Mouse (Mus musculus) urinary bladder, adult 2 months (tissue): ENCODE measurements at regions not wholly inside any gene's neighbourhood (a gene's known extent, or its start where the extent isn't known, plus 50 kb on each side); places are given as distances from the start of the nearest gene placed in this dataset.

Experiments used
- DNase-seq: peaks from one replicate; pipeline ENCODE4 v3.0.0; 2022; ENCODE audit warnings: low spot score

DNA sequence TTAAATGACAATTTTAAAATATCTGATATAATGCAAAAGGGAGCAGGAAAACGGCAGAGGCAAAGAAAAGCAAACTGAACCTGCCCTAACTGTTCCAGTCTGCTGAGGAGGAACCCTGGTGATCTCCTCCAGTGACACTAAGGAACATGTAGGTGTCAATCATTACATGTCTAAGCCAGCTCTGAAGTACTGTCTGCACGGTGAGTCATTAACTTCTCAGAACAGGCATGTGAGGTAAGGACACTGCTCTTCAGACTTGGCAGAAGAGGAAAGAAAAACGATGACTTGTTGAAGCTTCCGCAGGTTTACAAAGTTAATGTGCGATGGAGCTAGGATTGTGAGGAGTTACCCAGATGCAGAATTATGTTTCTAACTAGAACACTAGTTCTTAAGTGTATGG lies 199.1 kb downstream of the Nuf2 start:
- DNase-seq = no peak

DNA sequence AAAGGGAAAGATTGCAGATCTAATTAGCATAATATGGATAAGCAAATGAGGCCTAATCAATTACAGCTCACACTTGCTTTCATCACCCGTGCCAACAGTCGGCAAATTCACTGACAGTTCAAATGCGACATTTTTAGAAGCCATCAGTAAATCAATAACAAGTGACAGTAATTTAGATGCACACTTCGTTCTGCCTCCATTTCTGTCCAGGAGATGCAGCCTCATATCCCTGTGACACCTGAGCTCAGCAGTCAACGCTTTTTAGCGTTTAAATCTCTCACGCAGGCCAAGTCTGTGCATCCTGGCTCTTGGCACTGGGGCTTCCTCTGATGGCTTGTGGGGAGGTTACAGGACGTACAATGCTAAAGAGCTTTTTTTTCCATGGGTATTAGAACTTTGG lies 218.0 kb downstream of the Nuf2 start:
- no peak for DNase-seq

DNA sequence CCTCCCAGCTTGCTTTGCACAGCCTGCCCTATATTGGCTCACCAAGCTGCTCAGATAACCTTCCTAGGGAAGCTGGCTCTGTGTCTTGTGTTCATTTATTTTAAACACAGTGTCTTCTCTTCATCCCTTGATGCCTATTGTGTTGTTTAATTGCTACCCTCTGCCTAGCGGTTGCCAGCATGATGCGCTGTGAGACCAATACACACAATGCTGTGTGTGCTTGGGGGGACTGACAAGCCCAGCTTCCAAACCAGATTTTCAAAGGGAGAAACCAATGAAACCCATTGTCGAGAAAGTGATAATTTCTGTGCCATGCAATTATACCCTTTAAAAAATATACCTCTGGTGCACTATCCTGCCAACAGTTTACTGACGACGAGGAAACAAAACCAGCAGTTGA lies 247.8 kb downstream of the Nuf2 start:
- DNase-seq = no peak

DNA sequence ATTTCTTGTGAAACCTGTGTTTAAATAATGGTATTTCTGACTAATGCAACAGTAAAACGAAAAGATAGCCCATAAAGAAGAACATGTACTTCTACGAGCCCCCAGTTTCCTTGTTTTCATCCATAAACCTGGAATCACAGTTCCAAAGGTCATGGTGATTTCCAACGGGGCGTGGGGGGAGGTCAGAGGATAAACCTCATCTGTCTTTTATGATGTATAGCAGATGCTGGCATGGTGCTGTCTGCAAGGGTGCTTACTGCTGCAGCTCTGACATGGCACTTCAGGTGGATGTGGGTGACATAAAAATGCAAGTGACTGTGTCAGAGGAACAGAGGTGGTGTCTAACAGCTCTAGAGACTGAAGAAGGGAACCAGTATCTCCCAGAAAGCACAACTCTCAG lies 260.5 kb downstream of the Nuf2 start:
- no peak for DNase-seq

DNA sequence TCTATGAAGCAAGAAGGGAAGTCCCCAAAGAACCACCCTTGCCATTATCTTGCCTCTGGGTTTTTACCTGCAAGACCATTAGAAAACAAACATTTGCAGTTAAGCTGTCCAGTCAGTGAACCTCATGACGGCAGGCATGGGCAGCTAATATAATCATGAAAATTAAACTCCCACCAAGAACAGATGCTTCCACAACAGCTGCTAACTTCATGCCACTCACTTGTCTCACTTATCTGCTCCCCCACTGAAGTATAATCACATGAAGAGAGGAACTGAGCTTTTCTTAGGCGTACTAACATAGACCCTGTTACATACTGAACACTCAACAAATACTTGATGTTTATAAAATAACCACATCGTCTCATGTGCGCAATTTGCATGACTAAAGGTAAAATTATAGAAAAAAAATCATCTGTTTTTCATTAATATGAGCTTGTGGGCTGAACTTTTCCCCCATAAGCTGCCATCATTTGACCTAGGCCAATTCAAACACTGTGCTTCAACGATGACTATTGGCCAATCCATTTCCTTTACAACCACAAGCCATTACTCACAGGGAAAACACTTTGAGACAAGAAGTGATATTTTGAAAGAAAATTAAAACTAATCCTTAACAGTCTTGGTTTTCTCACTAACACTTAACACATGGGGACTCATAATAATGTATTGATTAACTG lies 267.1 kb downstream of the Nuf2 start:
- no peak for DNase-seq

DNA sequence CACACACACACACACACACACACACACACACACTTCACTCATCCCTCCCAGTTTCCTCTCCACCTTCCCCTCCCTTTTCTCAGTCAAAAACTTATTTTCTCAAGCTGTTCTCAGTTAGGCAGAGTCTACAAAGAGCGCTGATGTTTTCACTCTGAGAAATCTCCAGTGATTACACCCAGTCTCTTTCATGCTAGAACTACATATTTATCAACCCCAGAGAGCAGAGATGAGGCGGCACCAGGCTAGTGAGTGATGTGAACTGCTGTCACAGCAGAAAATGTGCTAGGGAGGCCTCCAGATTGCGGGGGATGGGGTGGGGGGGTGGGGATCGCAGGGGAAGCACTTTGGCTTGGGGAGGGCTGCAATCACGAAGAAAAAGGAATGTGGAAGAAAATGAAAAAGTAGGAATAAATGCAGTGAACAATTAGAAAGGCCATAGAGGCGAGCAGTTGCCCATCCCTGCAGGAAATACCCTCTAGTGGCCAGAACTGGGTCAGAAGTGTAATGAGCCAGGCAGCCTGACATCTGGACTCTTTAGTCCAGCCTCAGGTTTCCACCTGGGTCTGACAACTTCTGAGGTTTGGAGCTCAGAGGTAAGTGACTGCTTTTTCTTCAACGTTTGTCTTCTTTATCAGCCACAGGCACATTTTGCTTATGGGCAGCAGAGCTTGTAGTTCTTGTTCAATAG lies 276.9 kb downstream of the Nuf2 start:
- DNase-seq = no peak

DNA sequence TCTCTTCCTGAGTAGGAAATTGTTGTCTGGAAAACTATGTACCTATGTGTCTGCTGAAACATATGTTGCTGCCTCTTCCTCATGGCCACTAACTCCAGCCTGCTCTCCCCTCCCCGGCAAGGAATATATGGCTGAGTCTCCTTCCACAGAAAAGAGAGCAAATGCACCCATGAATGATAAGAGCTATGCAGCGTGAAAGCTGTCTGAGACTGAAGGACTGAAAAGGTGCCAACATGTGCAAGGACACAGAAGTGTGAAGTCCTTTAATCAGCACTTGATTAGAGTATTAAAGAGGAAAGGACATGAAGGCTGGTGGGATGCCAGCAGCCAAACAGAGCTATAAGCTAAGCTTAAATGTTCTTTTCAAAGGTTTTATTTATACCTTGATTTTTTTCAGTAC lies 279.1 kb downstream of the Nuf2 start:
- no peak for DNase-seq

DNA sequence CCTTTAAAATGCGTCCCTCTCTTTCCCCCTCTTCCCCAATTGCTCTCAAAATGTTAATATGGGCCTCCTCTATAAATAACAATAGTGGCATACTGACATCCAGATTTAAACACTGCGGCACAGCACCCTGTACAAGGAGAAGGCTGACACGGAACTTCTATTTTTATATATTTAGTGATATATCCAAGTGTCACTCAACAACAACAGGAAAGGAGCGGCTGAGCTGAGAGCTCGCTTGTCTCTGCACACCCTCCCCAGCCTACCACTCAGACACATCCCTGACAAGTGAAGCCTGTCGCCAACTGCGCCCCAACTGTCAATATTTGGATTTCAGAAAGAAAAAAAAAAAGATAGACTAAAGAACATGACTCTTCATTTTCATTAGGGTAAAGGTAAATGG lies 282.2 kb downstream of the Nuf2 start:
- DNase-seq = no peak

DNA sequence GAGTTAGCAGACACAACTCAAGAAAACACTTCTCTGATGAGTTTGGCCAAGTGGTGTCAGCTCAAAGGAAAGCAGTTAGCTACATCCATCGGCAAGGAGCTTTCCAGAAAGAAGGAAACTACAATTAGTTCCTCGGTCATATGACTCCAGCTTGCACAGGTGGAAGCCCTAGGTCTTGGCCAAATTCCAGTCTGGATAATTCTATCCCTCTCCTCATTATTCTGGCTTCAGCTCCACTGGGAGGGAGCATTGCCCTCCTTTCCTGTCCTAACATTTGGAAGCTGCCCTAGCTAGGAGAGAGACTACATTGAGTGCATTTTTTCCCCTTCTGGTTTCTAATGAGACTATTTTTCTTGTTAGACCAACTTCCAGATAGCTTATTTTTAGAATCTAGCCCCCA lies 290.9 kb downstream of the Nuf2 start:
- DNase-seq = no peak

DNA sequence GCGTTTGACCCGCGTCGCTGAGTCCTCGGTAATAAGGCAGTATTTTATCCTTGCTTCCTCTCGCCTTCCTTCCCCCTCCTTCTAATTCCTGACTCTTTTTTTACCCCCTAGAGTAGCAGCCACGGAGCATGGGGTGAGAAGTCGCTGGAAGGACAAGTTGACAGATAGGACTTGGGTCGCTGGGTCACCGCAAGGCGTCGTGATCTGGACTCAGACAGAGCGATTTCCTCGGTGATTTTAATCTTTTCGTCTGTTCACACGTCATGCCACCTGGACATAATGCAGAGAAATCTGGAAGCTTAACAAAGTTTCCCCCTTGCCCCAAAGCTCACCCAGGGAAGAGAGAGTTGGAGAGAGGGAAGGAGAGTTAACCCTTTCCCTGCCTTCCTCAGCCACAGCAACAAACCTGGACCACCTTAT lies 292.6 kb downstream of the Nuf2 start:
- no peak for DNase-seq

DNA sequence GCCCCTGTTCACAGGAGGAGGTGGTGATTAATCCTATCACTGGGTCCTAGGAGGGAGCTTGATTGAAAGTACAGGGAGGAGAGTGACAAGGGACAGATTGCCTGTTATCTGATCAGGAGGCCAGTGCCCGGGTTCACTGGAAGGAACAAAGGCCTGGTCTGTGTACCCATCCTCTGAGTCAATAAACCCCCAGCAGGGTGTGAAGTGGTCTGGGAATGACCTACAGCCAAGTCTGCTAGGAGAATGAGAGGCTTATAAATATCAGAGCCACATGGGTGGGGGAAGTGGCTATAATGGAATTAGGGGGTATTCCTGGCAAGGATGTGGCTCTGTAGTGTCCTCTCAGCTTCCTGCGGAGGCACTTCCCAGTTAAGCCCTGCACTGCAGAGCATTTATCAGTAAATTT lies 296.0 kb downstream of the Nuf2 start:
- no peak for DNase-seq

DNA sequence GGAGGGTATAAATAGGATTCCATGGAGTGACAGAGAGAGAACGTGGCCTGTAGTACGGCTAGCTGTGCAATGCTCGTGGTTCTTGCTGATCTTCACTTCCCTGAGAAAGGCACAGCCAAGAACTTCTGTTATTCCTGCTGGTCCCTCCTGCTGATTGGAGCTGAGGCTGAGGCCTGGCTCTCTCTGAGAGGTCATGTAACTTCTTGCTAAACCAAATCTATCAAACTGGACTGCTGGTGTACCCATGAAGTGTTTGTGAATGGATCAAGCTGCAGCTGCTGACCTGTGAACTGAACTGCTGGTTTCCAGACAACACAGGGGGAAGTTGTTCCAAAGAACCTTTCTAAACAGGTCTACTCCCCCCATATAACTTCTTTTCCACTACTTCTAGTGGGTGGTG lies 297.9 kb downstream of the Nuf2 start:
- DNase-seq = no peak

DNA sequence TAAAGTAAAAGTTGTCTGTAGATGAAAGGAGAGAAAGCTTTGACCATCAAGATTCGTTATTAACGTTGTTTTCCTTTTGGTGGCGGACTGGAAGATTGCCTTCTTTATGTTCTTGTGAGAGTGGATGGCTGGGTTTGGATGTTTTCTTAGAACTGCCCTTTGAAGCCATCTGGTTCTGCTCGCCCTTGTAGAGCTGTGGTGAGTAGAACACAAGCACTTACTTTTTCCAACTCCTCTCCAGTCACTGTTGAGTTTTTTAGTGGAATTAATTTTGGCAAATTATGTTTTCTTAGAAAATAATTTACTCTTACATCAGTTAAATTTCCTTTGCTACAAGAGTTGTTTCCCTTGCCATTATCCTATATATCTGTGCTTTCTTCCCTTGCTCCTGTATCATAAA lies 301.2 kb downstream of the Nuf2 start:
- DNase-seq = no peak

DNA sequence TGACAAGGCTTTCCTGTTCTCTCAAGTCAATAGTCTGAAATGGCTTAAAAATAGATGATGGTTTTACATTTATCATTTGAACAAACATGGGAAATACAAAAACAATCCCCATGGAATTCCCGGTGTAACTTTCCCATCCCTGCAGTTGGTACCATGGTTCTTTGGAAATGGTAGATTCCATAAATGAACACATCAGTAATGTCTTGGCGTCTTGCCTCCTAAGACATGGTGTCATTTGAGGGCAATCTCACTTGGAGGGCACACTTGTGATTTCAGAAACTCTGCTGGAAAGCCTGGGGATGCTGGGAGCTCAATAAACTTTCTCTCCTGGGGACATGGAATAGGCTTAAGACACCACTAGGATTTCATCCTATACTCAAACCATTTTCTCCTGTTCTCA lies 306.8 kb downstream of the Nuf2 start:
- no peak for DNase-seq

DNA sequence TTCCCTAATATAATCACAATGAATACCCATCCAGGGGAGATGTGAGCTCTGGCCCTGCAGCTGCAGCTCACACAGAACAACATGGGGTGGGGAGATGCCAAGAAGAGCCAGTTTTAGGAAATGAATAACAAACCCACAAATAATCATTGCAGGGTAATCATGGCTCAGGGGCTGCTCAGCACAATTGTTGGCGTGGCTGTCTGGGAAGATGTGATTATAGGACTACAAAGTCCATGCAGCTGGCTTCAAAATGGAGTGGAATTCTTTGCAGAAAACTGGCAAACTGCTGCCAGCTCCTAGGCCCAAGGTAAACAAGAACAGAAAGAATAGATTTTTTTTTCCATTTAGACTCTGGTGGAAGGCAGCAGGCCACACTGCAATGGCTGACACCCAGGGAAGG lies 343.6 kb downstream of the Nuf2 start:
- DNase-seq = no peak

DNA sequence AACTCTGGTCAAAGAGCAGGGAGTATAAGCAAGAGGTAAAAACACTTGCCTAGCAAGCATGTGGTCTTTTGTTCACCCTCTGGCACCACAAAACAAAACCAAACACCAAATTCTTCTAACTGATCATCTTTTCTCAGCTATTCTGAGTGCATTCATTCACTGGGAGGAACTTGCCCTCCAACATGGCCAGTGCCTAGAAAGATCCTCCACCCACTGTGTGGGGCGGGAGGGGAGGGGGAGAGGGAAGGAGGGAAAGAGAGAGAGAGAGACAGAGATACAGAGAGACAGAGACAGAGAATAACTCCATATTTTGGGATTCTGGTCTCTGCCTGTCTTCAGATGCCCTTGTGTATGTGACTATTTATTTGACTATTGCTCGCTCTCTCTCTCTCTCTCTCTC lies 360.9 kb downstream of the Nuf2 start:
- no peak for DNase-seq

DNA sequence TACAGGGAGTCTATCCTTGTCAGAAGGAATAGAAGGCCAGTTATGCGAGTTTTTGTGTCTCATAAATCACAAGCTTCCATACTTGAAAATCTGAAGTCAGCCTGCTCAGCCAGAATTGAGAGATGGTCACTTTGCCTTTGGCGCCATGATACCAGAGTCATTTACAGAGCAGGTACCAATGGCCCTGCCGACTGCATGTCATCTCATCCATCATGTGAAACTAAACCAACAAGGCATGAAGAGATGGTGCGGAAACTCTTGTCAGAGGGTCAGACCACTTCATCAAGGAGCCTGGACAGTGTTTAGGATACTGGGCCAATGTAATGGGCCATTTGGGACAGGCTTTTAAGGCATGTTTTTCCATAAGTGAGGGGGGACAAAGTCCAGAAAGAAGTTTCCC lies 363.2 kb downstream of the Nuf2 start:
- no peak for DNase-seq

DNA sequence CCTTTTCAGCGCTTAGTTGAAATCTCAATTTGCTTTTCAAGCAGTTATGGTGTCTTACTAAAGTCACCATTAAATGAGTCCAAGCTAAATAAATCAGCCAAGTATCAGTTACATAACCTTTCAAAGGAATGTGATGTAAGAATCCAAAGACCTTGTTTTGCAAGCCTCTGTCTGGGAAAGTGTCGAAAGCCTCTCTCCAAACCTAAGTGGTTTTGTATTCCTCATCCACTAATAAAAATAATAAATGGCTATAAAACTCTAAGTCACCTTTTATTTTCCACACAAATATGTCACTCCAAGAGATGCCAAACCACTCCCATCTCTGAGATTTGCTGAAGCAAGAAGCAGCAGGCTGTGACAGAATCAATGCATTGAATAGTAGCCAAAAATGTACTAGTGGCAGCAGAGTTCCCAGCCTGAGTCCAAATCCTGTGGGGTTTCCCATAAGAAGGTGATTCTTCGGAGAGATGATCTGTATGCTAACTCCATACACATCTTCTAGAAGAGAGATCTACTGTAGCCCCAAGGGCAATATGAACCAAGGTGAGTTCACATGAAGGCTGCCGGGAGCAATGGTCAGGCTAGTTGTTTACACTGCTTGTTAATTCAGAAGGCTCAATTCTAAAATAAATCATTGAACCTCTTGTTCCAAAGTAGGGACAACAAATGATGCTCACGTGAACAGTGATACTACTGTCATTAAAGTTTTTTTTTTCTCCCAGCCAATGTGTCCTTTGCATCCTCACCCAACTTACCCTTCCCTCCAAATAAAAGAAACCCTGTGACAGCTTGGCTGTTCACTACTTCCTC lies 365.0 kb downstream of the Nuf2 start:
- DNase-seq = no peak

DNA sequence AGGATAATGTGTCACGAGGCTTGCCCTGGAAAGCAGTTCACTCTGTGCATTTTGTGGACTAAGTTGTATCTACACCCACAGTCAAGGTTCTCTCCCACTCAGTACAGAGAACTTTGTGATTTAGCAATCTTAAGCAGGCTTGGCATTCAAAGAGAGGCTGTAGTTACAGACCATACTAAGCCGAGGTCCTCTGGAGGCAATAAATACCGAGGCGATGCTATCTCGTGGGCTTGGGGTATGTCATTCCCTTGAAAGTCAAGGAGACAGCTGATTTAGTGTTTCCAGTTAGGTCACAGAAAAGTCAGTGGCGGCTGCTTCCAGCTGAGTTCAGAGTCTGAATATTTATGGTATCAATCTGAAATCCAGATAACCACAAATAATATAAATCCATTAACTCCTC lies 370.4 kb downstream of the Nuf2 start:
- no peak for DNase-seq

DNA sequence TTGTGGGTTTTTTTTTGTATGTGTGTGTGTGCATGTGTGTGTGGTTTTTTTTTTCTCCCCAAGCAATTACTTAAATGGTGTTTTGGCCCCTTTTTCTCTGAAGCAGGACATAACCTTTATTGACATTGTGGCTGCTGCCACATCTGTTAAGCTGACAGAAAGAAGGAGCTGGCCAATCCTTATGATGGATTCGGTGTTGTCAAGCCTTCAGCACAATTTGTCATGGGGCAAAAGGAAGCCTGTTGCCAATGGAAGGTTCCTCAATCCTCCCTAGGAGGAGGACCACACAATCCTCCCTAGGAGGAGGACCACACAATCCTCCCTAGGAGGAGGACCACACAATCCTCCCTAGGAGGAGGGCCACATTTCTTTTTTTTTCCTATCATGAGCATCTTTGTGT lies 371.0 kb downstream of the Nuf2 start:
- DNase-seq = no peak

DNA sequence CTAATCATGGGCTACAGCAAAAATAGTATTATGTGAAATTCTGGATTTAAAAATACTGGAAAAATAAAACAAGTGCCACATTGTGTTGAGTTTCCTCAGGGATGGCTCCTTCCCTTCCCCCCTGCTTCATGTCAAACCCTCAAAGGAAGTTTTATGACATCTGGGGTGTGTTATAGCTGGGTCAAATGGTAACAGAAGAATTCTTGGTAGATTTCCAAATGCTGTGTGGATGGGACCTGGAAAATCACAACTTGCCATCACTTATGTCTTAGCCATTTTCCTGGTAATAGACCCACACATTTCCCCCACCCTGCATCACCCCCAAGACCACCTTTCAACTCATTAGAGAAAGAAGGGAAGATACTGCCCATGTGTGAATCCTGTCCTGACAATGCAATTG lies 371.5 kb downstream of the Nuf2 start:
- DNase-seq = no peak

DNA sequence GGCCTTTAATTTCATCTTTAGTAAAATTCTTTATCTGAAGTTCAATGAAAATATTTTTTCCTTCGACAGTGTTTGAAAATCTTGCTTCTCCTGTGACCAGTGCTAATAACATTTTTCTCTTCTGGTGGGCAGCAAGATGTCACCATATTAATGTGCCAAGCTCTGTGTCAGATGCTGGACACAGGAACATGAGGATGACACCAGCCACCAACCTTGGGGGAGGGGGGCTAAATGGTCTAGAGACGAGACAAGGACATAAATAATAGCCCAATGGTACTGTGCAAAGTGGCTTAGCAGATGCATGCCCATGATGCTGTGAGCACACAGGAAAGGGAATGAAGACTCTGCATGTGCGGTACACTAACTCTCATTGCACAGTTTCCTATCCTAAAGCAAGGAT lies 373.8 kb downstream of the Nuf2 start:
- no peak for DNase-seq

DNA sequence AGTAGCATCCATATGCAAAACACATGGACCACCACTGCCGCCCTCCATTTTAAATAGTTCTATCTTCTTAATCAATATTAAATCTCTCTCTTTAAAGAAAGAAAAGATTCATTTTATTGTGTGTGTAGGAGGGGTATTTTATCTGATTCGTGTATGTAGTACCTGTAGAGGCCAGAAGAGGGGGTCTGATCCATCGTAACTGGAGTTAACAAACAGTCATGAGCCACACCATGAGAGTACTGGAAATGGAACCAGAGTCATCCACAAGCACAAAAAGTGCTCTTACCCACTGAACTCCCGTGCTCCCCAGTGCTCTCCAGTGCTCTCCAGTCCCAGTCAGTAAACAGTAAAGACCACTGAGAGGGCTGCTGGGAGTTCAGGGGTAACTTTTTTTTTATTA lies 374.4 kb downstream of the Nuf2 start:
- DNase-seq = no peak
